Mouse (Mus musculus) cerebellum, adult 2 months (tissue): Measurements from ENCODE around the gene Foxk2.

ENCODE experiments used
- CTCF ChIP-seq: fragments of 200-500 bp; IDR thresholded peaks from 2 replicates; pipeline ENCODE4 v1.5.1; 2011; ENCODE audit warnings: low read depth, mild to moderate bottlenecking, control low read depth, low read length, moderate library complexity, borderline replicate concordance; ENCODE audit not compliant: insufficient read depth
- POLR2A ChIP-seq: fragments of 200-500 bp; IDR thresholded peaks from 2 replicates; pipeline ENCODE4 v1.6.1; 2011; ENCODE audit warnings: low read length, control low read depth, borderline replicate concordance; ENCODE audit not compliant: insufficient read depth

GRCm38 (mm10) chr11:121326681-121327080 lies 66.9 kb downstream of the Foxk2 start:
- TF ChIP-seq CTCF (no peak), POLR2A (no peak)
